Mouse (Mus musculus) ES-Bruce4 (cell line): ENCODE results near the gene Ptprm.

Experiments used
- CTCF ChIP-seq: IDR thresholded peaks from one replicate; pipeline ENCODE4 v1.8.1; 2011; ENCODE audit warnings: low read depth, low read length
- EP300 ChIP-seq: IDR thresholded peaks from 2 replicates; pipeline ENCODE4 v1.6.1; 2011; ENCODE audit warnings: low read depth, low read length; ENCODE audit not compliant: insufficient read depth

DNA sequence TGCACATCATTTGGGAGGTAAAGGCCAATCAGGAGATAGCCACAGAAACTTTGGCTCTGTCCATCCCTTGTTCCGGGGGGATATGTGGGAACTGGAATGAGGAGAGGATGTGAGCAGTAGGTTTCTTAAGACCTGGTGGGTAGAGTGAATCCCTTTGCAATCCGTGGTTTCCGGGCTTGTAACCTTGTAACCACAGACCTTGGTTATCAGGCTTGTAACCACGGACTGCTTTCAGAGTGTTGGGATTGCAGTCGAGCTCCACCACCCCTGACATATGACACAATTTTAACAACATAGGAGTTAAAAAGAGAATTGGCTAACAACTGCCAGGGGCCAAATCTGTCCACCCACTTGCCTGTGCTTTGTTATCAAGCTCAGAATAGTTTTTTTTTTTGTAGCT, 270.2 kb downstream of the Ptprm start:
- no peak for TF ChIP-seq CTCF
- TF ChIP-seq EP300 = no peak
